Mouse (Mus musculus) regulatory T cell (primary cell): ENCODE measurements around the gene Gm4187.
"Not testable (repeated sequence)": the region's sequence is repeated elsewhere in the genome, so short reads cannot be mapped to it uniquely, and the experiment has no call there.

ENCODE experiments used
- in situ Hi-C: fragments of 300-600 bp; cut with MboI, MseI; formaldehyde crosslinking; loops from one replicate; pipeline ENCODE4 v1.15.1; 2025; ENCODE audit warnings: high pct_unique_total_duplicates

Gm4187 gene

GRCm38 (mm10) chr7:22329617-22330016 is at the start of gene Gm4187:
Gene Gm4187, minus strand, starts transcription at chr7:22329717.
- in situ Hi-C loops, result not testable (repeated sequence)

GRCm38 (mm10) chr7:22370939-22371338 is 41.4 kb upstream of the Gm4187 start, which contains the start of gene Gm8660:
Gene Gm8660, minus strand, starts transcription at chr7:22371039.
- in situ Hi-C loops, result loop anchor here (25.0 kb wide), 1 partner anchor 2009 kb away; no protein-coding TSS in a partner anchor
